Mouse (Mus musculus) CH12.LX (cell line): Measurements from ENCODE around the gene Gjb5.

ENCODE experiments used
- CTCF ChIP-seq, 2 experiments: IDR thresholded peaks in 1 of 2; conservative IDR thresholded peaks in 1 of 2; 2 replicates each; pipeline ENCODE4 v1.5.1; 2011 to 2012; ENCODE audit warnings: low read depth in 2 of 2, low read length in 2 of 2, improper control_type of control experiment in 1 of 2, inconsistent platforms in 1 of 2, mild to moderate bottlenecking in 1 of 2, moderate library complexity in 1 of 2
- JUND ChIP-seq: conservative IDR thresholded peaks from 2 replicates; pipeline ENCODE4 v1.6.1; 2011; ENCODE audit warnings: low read depth, low read length, improper control_type of control experiment
- USF1 ChIP-seq: IDR thresholded peaks from 2 replicates; pipeline ENCODE4 v1.6.1; 2014; ENCODE audit warnings: low read depth, mild to moderate bottlenecking, inconsistent platforms, low read length, improper control_type of control experiment
- ZC3H11A ChIP-seq: IDR thresholded peaks from 2 replicates; pipeline ENCODE4 v1.6.1; 2012; ENCODE audit warnings: low read depth, mild to moderate bottlenecking, inconsistent platforms, low read length, improper control_type of control experiment

DNA sequence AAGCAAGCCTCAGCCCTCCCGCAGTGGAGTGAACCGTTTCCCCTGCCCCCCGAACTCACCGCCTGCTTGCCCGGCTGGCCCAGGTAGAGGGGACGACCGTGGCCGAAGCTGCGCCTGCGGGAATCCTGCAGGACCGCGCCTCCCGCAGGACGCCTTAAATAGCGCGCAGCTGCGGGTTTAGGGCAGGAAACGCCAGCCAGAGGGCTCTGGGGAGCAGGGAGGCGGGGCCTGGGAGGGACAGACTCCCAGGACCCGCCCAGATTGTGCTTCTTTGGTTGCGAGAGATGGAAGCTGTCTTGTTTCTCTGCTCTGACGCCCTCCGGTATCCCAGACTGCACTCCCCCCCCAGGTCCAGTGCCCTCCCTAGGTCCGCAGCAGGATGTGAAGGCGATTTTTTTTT lies 44.1 kb downstream of the Gjb5 start, which contains the start of gene Gja4:
- TF ChIP-seq JUND (no peak), USF1 (no peak), CTCF (conservative IDR thresholded peaks at IDR 0.05 in 1 of 2, IDR thresholded peaks at IDR 0.05 in 1 of 2; ENCODE audit: low read depth in 2 of 2, low read length in 2 of 2) (peak in 1 of 2 experiments; percentile 36; a peak in 2 of 4 replicates), ZC3H11A (no peak)
